Mouse (Mus musculus) neural tube, embryonic 14.5 days (tissue): ENCODE results near the gene Ovol2. TPM values are rescaled to one million over a fixed set of nuclear protein-coding genes. Genes with fewer than 3 reads are reported as not detected.

Experiments used
- ATAC-seq: fragments of 200-750 bp; cut with Nextera tagmentation; 2 replicates; pipeline ENCODE4 v1.8.0; 2017; ENCODE audit warnings: low read depth, mild to moderate bottlenecking, moderate TSS enrichment, moderate library complexity
- H3K27ac ChIP-seq: fragments of 300-500 bp; sonication (generic); 2 replicates; pipeline ENCODE4 v1.5.1; 2014; ENCODE audit warnings: low read depth, mild to moderate bottlenecking, control low read depth, low read length, moderate library complexity, mixed read lengths
- H3K27me3 ChIP-seq: fragments of 300-500 bp; sonication (generic); 2 replicates; pipeline ENCODE4 v1.6.1; 2014; ENCODE audit warnings: low read length; ENCODE audit not compliant: control insufficient read depth, insufficient read depth
- H3K36me3 ChIP-seq: fragments of 300-500 bp; sonication (generic); 2 replicates; pipeline ENCODE4 v1.6.1; 2014; ENCODE audit warnings: low read length, mixed read lengths; ENCODE audit not compliant: control insufficient read depth, insufficient read depth
- H3K4me1 ChIP-seq: fragments of 300-500 bp; sonication (generic); 2 replicates; pipeline ENCODE4 v1.6.1; 2014; ENCODE audit warnings: low read length; ENCODE audit not compliant: control insufficient read depth, insufficient read depth
- H3K4me2 ChIP-seq: fragments of 300-500 bp; sonication (generic); 2 replicates; pipeline ENCODE4 v1.6.1; 2014; ENCODE audit warnings: mild to moderate bottlenecking, low read depth, low read length, control low read depth
- H3K4me3 ChIP-seq: fragments of 300-500 bp; sonication (generic); 2 replicates; pipeline ENCODE4 v1.5.1; 2014; ENCODE audit warnings: low read depth, low read length, control low read depth, mixed read lengths
- H3K9ac ChIP-seq: fragments of 300-500 bp; sonication (generic); replicated peaks from 2 replicates; pipeline ENCODE4 v1.6.1; 2014; ENCODE audit warnings: low read depth, mild to moderate bottlenecking, control low read depth, low read length, mixed read lengths
- H3K9me3 ChIP-seq: fragments of 300-500 bp; sonication (generic); 2 replicates; pipeline ENCODE4 v1.6.1; 2016; ENCODE audit warnings: low read length; ENCODE audit not compliant: control insufficient read depth
- WGBS: fragments of 180-500 bp; shearing (Covaris S2); extraction: QIAGEN DNeasy Blood & Tissue Kit; methylation state at CpG from one replicate; pipeline ENCODE4 v1.1.7; 2014; 5-methylcytosine and 5-hydroxymethylcytosine counted together
- polyA plus RNA-seq: library from polyadenylated mRNA; unstranded; fragments of >200 nt; fragmentation: Nextera tagmentation; extraction: Ambion mirVana; gene quantifications from 2 replicates; pipeline ENCODE4 v1.2.1, GENCODE M21; 2014

Gene Ovol2
- polyA plus RNA-seq, 1 experiment from 2014 or later = not detected

DNA sequence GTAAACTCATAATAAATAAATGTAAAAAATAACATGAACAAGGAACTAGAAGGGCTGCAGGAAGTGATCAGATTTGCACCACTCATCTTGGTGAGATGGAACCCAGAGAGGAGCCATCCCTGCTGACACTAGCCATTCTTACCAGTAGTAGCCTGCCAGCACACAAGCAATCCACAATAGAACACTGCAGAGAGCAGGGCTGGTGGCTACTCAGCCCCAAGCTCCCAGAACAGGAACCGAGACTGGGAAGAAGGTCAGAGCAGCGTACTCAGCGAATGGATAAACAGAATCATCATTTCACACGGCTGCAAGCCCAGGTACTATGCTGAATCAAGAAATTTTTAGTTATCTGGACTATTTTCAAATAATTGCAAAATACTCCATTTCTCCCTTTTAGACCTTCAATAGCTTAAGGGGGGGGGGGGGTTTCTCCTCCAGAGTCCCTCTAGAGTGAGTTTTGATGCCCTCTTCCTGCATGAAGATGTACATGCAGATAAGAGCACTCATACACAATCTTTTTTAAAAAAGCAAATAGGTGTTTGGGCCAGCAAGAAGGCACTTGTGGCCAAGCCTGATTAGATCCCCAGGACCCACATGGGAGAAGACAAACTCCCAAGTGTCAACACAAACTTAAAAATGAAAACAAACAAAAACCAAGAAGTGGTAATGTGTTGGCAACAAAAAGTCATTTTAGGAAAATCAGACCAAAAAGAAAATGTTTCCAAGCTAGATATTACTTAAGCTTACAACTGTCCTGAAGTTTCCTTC is 65.8 kb downstream of the Ovol2 start:
- no peaks in the 10 kb centered on the region for H3K36me3 ChIP-seq
- H3K4me2 ChIP-seq = no peak overlapping the region
- no peak overlapping the region for H3K4me3 ChIP-seq
- peaks cover 19% of the 10 kb centered on the region for H3K4me1 ChIP-seq
- ATAC-seq = no peak
- H3K27me3 ChIP-seq = no peaks in the 10 kb centered on the region
- no peaks in the 10 kb centered on the region for H3K9me3 ChIP-seq
- 68% methylated on average over 4 of the region's 4 CpGs for WGBS
- no peak overlapping the region for H3K9ac ChIP-seq
- no peak overlapping the region for H3K27ac ChIP-seq

DNA sequence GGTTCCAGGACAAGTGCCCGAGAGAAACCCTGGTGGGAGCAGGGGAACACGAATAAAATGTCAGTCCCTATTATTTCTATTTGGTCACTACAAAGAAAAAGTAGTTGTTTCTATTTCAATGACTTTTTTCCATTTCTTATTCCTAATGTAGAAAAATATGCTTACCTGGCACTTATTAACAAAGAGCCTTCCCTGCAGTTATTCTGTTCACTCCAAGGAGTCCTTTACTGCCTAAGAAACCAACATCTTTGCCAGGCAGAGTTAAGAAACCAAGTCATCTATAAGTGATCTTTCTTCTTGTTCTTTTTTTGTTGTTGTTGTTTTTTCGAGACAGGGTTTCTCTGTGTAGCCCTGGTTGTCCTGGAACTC is 66.8 kb downstream of the Ovol2 start:
- no peak overlapping the region for H3K9ac ChIP-seq
- H3K4me2 ChIP-seq = no peak overlapping the region
- no peak overlapping the region for H3K4me3 ChIP-seq
- 71% methylated on average over 3 of the region's 3 CpGs for WGBS
- no peaks in the 10 kb centered on the region for H3K27me3 ChIP-seq
- no peak overlapping the region for H3K27ac ChIP-seq
- no peaks in the 10 kb centered on the region for H3K36me3 ChIP-seq
- peaks cover 19% of the 10 kb centered on the region for H3K4me1 ChIP-seq
- H3K9me3 ChIP-seq = no peaks in the 10 kb centered on the region
- no peak for ATAC-seq

DNA sequence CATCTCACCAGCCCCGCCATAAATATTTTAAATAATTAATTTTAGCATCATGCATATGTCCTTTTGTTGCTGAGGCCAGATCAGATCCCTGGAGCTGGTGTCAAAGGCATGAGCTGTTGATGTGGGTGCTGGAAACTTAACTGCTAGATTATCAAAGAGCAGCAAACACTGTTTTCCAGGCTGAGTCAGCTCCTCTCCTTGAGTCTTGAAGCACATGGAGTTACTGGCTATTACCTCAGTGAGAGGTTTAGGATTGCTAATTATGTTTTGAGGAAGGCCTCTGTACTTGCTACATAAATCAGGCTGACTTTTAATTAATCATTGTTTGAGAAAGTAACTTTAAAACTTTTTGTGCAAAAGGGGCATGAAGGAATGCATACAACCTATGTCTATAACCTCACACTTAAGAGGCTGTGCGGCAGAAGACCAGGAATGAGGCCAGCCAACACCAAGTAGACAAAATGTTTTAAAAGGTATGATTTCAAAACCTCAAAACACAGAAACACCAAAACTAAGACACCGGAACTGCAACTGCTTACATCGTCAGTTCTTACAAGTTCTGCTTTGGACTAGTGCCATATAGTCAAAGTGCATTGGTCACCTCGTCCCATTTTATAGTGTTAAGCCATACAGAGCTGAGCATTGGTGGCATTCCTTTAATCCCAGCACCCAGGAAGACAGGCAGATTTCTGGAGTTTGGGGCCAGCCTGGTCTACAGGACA is 67.4 kb downstream of the Ovol2 start:
- Histone ChIP-seq H3K36me3 (no peaks in the 10 kb centered on the region; the same call in 1 of the 2 replicates), H3K27me3 (no peaks in the 10 kb centered on the region), H3K4me3 (no peak overlapping the region), H3K4me1 (peaks cover 19% of the 10 kb centered on the region), H3K9ac (no peak overlapping the region), H3K27ac (no peak overlapping the region), H3K4me2 (no peak overlapping the region), H3K9me3 (no peaks in the 10 kb centered on the region)
- no peak for ATAC-seq
- 82% methylated on average over 5 of the region's 5 CpGs for WGBS

DNA sequence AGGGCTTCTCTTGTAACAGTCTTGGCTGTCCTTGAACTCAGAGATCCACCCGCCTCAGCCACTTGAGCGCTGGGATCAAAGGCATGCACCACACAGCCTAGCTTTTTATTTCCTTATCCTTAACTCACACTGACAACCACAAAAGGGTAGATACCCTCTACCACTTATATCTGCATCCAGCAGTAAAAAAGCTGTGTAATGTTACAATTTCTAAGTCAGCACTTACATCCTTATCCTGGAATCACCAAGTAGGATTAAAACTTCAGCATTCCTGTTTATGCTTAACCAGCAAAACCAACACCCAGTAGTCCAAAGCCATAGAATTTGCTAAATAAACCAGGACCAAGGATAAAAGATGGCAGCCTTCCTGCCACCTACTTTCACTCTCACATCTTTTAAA is 69.1 kb downstream of the Ovol2 start:
- Histone ChIP-seq H3K4me3 (no peak overlapping the region), H3K27me3 (no peaks in the 10 kb centered on the region), H3K36me3 (peaks cover 17% of the 10 kb centered on the region), H3K9me3 (no peaks in the 10 kb centered on the region), H3K4me1 (peaks cover 3% of the 10 kb centered on the region; the same call in 1 of the 2 replicates), H3K9ac (no peak overlapping the region), H3K4me2 (no peak overlapping the region), H3K27ac (no peak overlapping the region)
- 95% methylated on average over 2 of the region's 2 CpGs for WGBS
- ATAC-seq = no peak

Other genes with a start within 250 kb of the Ovol2 start
- gene Mgme1, start 61.5 kb downstream of the Ovol2 start, polyA plus RNA-seq = 11.3 and 11.8 TPM in 2 replicates
- 79.1 and 86.8 TPM in 2 replicates for gene Snx5, start 61.2 kb downstream of the Ovol2 start, polyA plus RNA-seq
- 21.5 and 27.4 TPM in 2 replicates for gene Kat14, start 36.8 kb upstream of the Ovol2 start, polyA plus RNA-seq
- not detected in 2 replicates for gene Pet117, start 36.9 kb upstream of the Ovol2 start, polyA plus RNA-seq
- gene Dzank1, start 195.3 kb upstream of the Ovol2 start, polyA plus RNA-seq = 18.7 and 23.9 TPM in 2 replicates
- 26.4 and 33.3 TPM in 2 replicates for gene Polr3f, start 195.6 kb upstream of the Ovol2 start, polyA plus RNA-seq
- 56.0 and 58.9 TPM in 2 replicates for gene Rbbp9, start 218.7 kb upstream of the Ovol2 start, polyA plus RNA-seq
- 55.6 and 69.7 TPM in 2 replicates for gene Sec23b, start 224.1 kb upstream of the Ovol2 start, polyA plus RNA-seq